Mouse (Mus musculus) limb, embryonic 14.5 days (tissue): ENCODE data around the gene Spsb1. TPM values are rescaled to one million over a fixed set of nuclear protein-coding genes. Genes with fewer than 3 reads are reported as not detected.

ENCODE experiments used
- ATAC-seq: fragments of 200-750 bp; cut with Nextera tagmentation; 2 replicates; pipeline ENCODE4 v1.8.0; 2017; ENCODE audit warnings: low read depth, moderate number of reproducible peaks, moderate TSS enrichment; ENCODE audit not compliant: low FRiP score
- DNase-seq: peaks from one replicate; pipeline ENCODE4 v3.0.0-alpha.2; 2015; ENCODE audit warnings: low spot score
- H3K27ac ChIP-seq: fragments of 300-500 bp; sonication (generic); replicated peaks from 2 replicates; pipeline ENCODE4 v1.5.1; 2014; ENCODE audit warnings: low read depth, mild to moderate bottlenecking, low read length, moderate library complexity, mixed read lengths
- H3K27me3 ChIP-seq: fragments of 300-500 bp; sonication (generic); 2 replicates; pipeline ENCODE4 v1.6.1; 2014; ENCODE audit warnings: low read length, mixed read lengths; ENCODE audit not compliant: control insufficient read depth, insufficient read depth
- H3K36me3 ChIP-seq: fragments of 300-500 bp; sonication (generic); 2 replicates; pipeline ENCODE4 v1.6.1; 2014; ENCODE audit warnings: mild to moderate bottlenecking, low read length, moderate library complexity, mixed read lengths; ENCODE audit not compliant: control insufficient read depth, insufficient read depth
- H3K4me1 ChIP-seq: fragments of 300-500 bp; sonication (generic); 2 replicates; pipeline ENCODE4 v1.6.1; 2014; ENCODE audit warnings: antibody characterized with exemption, low read length, mixed read lengths; ENCODE audit not compliant: control insufficient read depth, insufficient read depth
- H3K4me2 ChIP-seq: fragments of 300-500 bp; sonication (generic); replicated peaks from 2 replicates; pipeline ENCODE4 v1.6.1; 2014; ENCODE audit warnings: low read depth, mild to moderate bottlenecking, low read length, moderate library complexity; ENCODE audit not compliant: severe bottlenecking
- H3K4me3 ChIP-seq: fragments of 300-500 bp; sonication (generic); replicated peaks from 2 replicates; pipeline ENCODE4 v1.5.1; 2014; ENCODE audit warnings: low read length
- H3K9ac ChIP-seq: fragments of 300-500 bp; sonication (generic); 2 replicates; pipeline ENCODE4 v1.6.1; 2014; ENCODE audit warnings: mild to moderate bottlenecking, low read depth, low read length, moderate library complexity; ENCODE audit not compliant: severe bottlenecking
- H3K9me3 ChIP-seq: fragments of 300-500 bp; sonication (generic); 2 replicates; pipeline ENCODE4 v1.6.1; 2016; ENCODE audit warnings: low read length; ENCODE audit not compliant: control insufficient read depth
- POLR2A ChIP-seq: fragments of 200-500 bp; IDR thresholded peaks from 2 replicates; pipeline ENCODE4 v1.8.0; 2012; ENCODE audit warnings: inconsistent platforms, mild to moderate bottlenecking, moderate library complexity, borderline replicate concordance; ENCODE audit not compliant: insufficient read depth, insufficient read length; ENCODE audit errors: extremely low read depth
- WGBS: fragments of 180-500 bp; shearing (Covaris S2); extraction: QIAGEN DNeasy Blood & Tissue Kit; methylation state at CpG from one replicate; pipeline ENCODE4 v1.1.7; 2014; 5-methylcytosine and 5-hydroxymethylcytosine counted together
- polyA plus RNA-seq, 2 experiments: library from polyadenylated mRNA; depleted of rRNA in 1 of 2; stranded (reverse) in 1 of 2; unstranded in 1 of 2; fragments of >200 nt; fragmentation: Nextera tagmentation in 1 of 2; extraction: Ambion mirVana in 1 of 2; gene quantifications; 2 replicates each; pipeline versions ENCODE4 v1.2.1 to v1.2.3; 2012 to 2014

Gene Spsb1
- polyA plus RNA-seq, 2 experiments = 18.0 to 19.4 TPM

DNA sequence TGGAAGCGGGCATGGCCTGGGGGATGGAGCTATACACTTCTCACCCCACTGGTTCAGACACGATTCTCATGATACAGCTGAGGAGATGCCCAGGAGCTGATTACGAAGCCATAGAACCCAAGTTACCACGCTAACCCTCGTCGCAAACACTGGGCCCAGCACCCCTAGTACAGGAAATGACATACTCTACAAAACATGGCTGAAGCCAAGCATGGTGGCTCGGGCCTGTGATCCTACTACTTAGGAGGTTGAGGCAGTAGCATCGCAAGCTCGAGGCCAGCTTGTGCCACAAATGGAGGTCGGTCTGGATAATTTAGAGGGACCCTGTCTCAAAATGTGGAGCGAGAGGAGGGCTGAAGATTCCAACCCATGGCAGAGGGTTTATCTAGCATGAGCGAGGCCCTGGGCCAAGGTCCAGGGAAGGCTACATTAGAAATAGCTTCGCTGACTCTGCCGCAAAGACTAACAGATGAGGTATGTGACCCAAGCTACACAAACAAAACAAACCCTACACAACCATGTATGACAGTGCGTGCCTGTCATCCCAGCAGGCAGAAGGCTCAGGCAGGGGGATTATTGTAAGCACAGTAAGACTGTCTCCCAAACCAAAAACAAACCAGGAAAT is 45.2 kb upstream of the Spsb1 start:
- TF ChIP-seq POLR2A = no peak
- H3K27ac ChIP-seq = no peak overlapping the region
- no peaks in the 10 kb centered on the region for H3K36me3 ChIP-seq
- no peaks in the 10 kb centered on the region for H3K9me3 ChIP-seq
- DNase-seq = no peak
- H3K9ac ChIP-seq = no peak overlapping the region
- peaks cover 14% of the 10 kb centered on the region for H3K4me1 ChIP-seq
- WGBS = 88% methylated on average over 15 of the region's 15 CpGs
- ATAC-seq = no peak
- H3K4me2 ChIP-seq = no peak overlapping the region
- H3K4me3 ChIP-seq = no peak overlapping the region
- H3K27me3 ChIP-seq = no peaks in the 10 kb centered on the region

DNA sequence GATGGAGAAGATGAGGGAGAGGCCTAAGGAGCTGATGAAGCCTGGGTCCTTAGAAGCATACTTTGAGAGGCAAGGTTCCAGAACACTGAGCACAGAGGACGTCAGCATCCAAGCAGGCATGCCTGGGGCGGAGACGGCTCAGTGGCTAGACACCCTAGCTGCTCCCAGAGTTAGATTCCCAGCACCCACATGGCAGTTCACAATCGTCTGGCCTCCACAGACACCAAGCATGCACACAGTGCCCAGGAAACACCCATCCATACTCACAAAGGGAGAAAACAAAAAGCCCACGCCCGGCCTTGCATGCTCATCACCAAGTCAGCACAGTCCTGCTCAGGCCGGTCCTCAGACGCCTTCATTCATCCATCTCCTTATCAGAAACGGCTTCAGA is 44.7 kb upstream of the Spsb1 start:
- Histone ChIP-seq H3K9ac (no peak overlapping the region), H3K4me2 (no peak overlapping the region), H3K4me1 (peaks cover 14% of the 10 kb centered on the region), H3K9me3 (no peaks in the 10 kb centered on the region), H3K27ac (no peak overlapping the region), H3K4me3 (no peak overlapping the region), H3K27me3 (no peaks in the 10 kb centered on the region), H3K36me3 (no peaks in the 10 kb centered on the region)
- DNase-seq (no peak), ATAC-seq (no peak)
- TF ChIP-seq POLR2A = no peak
- 89% methylated on average over 9 of the region's 9 CpGs for WGBS

DNA sequence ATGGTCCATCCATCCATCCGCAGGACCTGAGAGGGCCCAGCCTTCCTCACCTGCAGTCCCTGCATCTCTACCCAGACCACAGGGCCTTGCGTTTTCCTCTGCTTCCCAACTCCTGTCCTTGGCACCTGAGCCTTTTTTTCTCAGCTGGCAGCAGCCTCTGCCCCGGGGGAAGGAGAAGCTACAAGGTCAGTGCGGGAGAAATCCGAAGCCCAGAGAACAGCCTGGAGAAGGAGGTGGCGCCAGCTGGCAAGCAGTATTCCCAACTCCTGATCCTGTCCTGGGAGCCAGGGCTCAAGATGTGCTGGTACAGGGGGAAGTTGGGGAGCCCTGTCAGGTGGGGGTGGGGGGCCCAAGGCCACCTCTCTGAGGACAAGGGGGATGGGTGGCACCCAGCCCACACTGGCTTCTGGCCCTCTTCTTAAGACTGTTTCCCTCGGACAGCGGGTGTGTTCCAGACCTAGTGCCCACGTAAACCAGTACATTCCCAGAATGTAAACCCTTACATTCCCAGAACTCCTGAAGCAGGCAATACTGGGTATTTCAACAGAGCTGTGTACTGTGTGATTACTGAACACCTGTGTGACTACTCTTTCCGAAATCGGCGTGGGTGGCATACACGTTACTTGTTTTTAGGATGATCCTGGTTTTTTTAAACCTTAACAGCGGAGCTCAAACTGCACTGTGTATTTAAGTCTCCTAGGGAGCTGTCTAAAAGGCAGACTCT is 44.1 kb upstream of the Spsb1 start:
- no peak for ATAC-seq
- H3K4me1 ChIP-seq = peaks cover 14% of the 10 kb centered on the region
- H3K4me2 ChIP-seq = no peak overlapping the region
- DNase-seq = no peak
- no peaks in the 10 kb centered on the region for H3K36me3 ChIP-seq
- 78% methylated on average over 14 of the region's 14 CpGs for WGBS
- TF ChIP-seq POLR2A = no peak
- H3K9ac ChIP-seq = no peak overlapping the region
- no peak overlapping the region for H3K27ac ChIP-seq
- H3K9me3 ChIP-seq = no peaks in the 10 kb centered on the region
- H3K4me3 ChIP-seq = no peak overlapping the region
- no peaks in the 10 kb centered on the region for H3K27me3 ChIP-seq

DNA sequence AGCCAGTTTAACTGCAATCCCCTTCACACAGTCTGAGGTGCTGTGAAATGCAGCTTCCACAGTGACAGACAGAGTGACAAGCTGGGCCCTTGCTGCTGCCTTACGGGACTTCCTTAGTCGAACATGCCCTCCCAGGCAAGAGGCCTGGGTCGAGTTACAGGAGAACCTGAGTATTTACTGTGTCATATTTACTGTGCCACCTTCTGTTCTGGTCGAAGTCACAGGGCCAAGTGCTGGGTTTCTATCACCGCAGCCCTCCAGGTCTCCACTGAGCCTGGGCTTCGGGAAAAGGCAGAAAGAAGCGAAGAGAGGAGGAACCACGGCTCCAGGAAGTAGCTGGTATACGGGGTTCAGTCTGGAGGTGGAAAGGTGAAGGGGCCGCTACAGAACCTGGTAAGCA is 43.2 kb upstream of the Spsb1 start:
- H3K4me1 ChIP-seq = peaks cover 14% of the 10 kb centered on the region
- DNase-seq (no peak), ATAC-seq (no peak)
- H3K9ac ChIP-seq = no peak overlapping the region
- no peaks in the 10 kb centered on the region for H3K36me3 ChIP-seq
- H3K27me3 ChIP-seq = no peaks in the 10 kb centered on the region
- WGBS = 49% methylated on average over 10 of the region's 10 CpGs
- H3K9me3 ChIP-seq = no peaks in the 10 kb centered on the region
- H3K4me2 ChIP-seq = no peak overlapping the region
- no peak overlapping the region for H3K4me3 ChIP-seq
- TF ChIP-seq POLR2A = no peak
- H3K27ac ChIP-seq = no peak overlapping the region

DNA sequence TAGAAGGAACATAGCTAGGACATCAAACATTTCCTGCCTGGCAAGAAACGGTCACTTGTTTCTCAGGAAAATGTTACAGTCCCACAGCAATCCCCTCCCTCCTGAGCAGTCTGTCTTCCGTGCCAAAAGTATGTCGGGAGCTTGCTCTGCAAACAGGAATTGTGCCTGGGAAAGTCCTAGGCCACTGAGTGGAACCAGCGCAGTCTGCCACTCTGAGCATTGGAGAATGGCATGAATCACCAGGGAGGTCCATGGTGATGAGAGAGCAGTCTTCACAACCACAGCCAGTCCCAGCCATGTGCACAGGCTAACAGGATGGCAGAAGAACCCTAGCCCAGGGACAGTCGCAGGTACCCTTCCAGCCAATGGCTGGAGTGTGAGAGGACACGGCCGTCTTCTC is 41.6 kb upstream of the Spsb1 start:
- no peak for TF ChIP-seq POLR2A
- Histone ChIP-seq H3K9me3 (no peaks in the 10 kb centered on the region), H3K4me1 (peaks cover 10% of the 10 kb centered on the region), H3K4me2 (no peak overlapping the region), H3K4me3 (no peak overlapping the region), H3K36me3 (no peaks in the 10 kb centered on the region), H3K27ac (no peak overlapping the region), H3K9ac (no peak overlapping the region), H3K27me3 (no peaks in the 10 kb centered on the region)
- DNase-seq = no peak
- WGBS = 78% methylated on average over 7 of the region's 7 CpGs
- no peak for ATAC-seq

DNA sequence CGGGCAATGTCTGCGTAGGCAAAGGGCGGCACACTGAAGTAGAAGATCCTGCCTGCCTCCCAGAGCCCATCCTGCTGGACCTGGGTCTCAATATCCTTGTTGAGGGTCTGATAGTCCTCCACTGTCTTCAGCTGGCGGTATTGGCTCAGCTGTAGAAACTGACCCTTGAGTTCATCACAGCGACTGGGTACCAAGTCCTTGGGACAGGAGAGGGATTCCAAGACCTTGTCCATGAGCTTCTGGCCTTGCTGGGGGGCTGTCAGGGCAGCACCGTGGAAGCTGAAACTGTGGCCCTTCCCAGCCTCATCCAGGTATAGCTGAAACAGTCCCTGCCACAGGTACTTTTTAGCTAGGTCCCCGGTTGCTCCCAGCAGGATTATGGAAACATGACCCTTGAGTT is 41.1 kb upstream of the Spsb1 start:
- no peaks in the 10 kb centered on the region for H3K27me3 ChIP-seq
- WGBS = 95% methylated on average over 7 of the region's 7 CpGs
- DNase-seq (no peak), ATAC-seq (no peak)
- H3K9ac ChIP-seq = no peak overlapping the region
- H3K36me3 ChIP-seq = no peaks in the 10 kb centered on the region
- TF ChIP-seq POLR2A = no peak
- H3K27ac ChIP-seq = no peak overlapping the region
- H3K4me1 ChIP-seq = peaks cover 10% of the 10 kb centered on the region
- no peaks in the 10 kb centered on the region for H3K9me3 ChIP-seq
- no peak overlapping the region for H3K4me3 ChIP-seq
- no peak overlapping the region for H3K4me2 ChIP-seq
